Mouse (Mus musculus) hindbrain, embryonic 11.5 days (tissue): ENCODE results near the gene Gm28557. TPM values are rescaled to one million over a fixed set of nuclear protein-coding genes. Genes with fewer than 3 reads are reported as not detected.

Experiments used
- ATAC-seq: fragments of 200-750 bp; cut with Nextera tagmentation; 2 replicates; pipeline ENCODE4 v1.8.0; 2017; ENCODE audit warnings: mild to moderate bottlenecking, moderate TSS enrichment, moderate library complexity; ENCODE audit not compliant: low FRiP score
- DNase-seq: peaks from one replicate; pipeline ENCODE4 v3.0.0-alpha.2; 2015; ENCODE audit warnings: low spot score
- H3K27ac ChIP-seq: fragments of 300-500 bp; sonication (generic); 2 replicates; pipeline ENCODE4 v1.5.1; 2014; ENCODE audit warnings: mild to moderate bottlenecking, low read depth, low read length
- H3K27me3 ChIP-seq: fragments of 300-500 bp; sonication (generic); 2 replicates; pipeline ENCODE4 v1.6.1; 2014; ENCODE audit warnings: mild to moderate bottlenecking, low read length, moderate library complexity, mixed read lengths; ENCODE audit not compliant: control insufficient read depth, insufficient read depth
- H3K36me3 ChIP-seq: fragments of 300-500 bp; sonication (generic); 2 replicates; pipeline ENCODE4 v1.6.1; 2014; ENCODE audit warnings: mild to moderate bottlenecking, low read length, moderate library complexity, mixed read lengths; ENCODE audit not compliant: control insufficient read depth, insufficient read depth
- H3K4me1 ChIP-seq: fragments of 300-500 bp; sonication (generic); replicated peaks from 2 replicates; pipeline ENCODE4 v1.6.1; 2014; ENCODE audit warnings: low read length, mixed read lengths; ENCODE audit not compliant: control insufficient read depth, insufficient read depth
- H3K4me2 ChIP-seq: fragments of 300-500 bp; sonication (generic); replicated peaks from 2 replicates; pipeline ENCODE4 v1.6.1; 2014; ENCODE audit warnings: mild to moderate bottlenecking, low read depth, low read length
- H3K4me3 ChIP-seq: fragments of 300-500 bp; sonication (generic); 2 replicates; pipeline ENCODE4 v1.5.1; 2014; ENCODE audit warnings: low read depth, low read length
- H3K9ac ChIP-seq: fragments of 300-500 bp; sonication (generic); 2 replicates; pipeline ENCODE4 v1.6.1; 2014; ENCODE audit warnings: low read depth, low read length
- H3K9me3 ChIP-seq: fragments of 300-500 bp; sonication (generic); 2 replicates; pipeline ENCODE4 v1.6.1; 2016; ENCODE audit warnings: low read length; ENCODE audit not compliant: control insufficient read depth
- WGBS: fragments of 180-500 bp; shearing (Covaris S2); extraction: QIAGEN DNeasy Blood & Tissue Kit; methylation state at CpG from one replicate; pipeline ENCODE4 v1.1.7; 2014; 5-methylcytosine and 5-hydroxymethylcytosine counted together
- polyA plus RNA-seq: library from polyadenylated mRNA; unstranded; fragments of >200 nt; fragmentation: Nextera tagmentation; extraction: Ambion mirVana; gene quantifications from 2 replicates; pipeline ENCODE4 v1.2.1, GENCODE M21; 2014

Gene Gm28557
- polyA plus RNA-seq, 1 experiment from 2014 or later: 1.9 TPM

DNA sequence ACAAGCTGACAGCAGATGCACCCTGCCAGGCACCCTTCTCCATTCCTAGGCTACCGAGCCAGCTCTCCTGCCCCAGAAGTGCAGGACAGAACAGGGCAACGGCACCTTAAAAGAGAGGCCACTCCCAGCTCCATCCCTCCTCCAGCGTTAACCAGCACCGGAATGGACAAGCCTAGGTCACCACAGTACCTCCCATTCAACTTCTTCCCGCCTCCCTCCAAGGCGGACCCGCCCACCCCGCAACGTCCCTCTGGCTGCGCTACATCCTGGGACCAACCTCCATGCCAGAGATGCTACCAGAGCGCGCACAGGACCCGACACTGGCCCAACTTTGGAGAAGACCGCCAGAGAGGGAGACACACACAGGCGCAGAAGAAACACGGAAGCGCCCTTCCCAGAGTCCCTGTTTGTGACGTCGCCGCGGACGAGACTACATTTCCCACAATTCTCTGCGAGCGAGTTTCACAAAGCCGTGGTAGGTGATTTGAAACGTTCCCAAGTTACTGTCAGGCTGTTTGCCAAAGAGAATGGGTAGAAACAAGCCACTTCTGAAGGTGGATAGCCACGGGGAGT lies 47.5 kb downstream of the Gm28557 start, which contains the start of gene Zfp712:
Zfp712 (minus strand) TSS at position 385 of the 573 bp plus-strand sequence.
- ATAC-seq (peak; percentile 96), DNase-seq (peak; percentile 94)
- WGBS: under 1% methylated on average over 27 of the region's 27 CpGs
- Histone ChIP-seq H3K27me3 (no peaks in the 10 kb centered on the region), H3K27ac (peak within 1 kb of the TSS; percentile 58; the same call in 1 of the 2 replicates), H3K4me1 (no peaks in the 10 kb centered on the region), H3K9me3 (no peaks in the 10 kb centered on the region), H3K36me3 (no peaks in the 10 kb centered on the region), H3K4me2 (peak within 1 kb of the TSS; percentile 70), H3K4me3 (peak within 1 kb of the TSS; percentile 77), H3K9ac (peak within 1 kb of the TSS; percentile 78)

DNA sequence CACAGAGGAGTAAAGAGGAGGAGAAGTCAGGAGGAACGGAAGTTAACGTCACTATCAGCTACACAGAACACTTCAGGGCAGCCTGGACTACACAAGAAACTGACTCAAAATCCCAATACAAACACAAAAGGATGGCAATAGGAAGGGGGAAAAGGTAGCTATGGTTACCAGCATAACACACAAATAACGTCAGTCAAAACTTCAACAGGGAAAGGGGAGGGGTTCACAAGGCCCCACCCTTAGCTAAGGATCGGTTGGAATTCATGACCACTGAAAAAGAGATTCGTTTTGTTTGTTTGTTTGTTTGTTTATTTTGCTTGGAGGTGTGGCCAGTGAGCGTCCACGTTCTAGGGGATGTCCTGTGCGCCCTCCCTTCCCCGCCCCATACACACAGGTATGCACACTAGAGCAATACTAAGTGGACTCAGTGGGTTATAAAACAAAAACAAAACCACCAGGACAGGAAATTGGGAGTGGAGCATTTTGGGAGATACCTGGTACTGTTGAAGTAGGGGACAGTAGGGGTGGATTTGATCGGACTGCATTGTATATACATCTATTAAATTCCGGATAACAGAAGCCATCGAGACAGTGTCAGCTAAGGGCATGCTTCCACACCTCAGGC lies 48.1 kb downstream of the Gm28557 start:
- H3K36me3 ChIP-seq: no peaks in the 10 kb centered on the region
- ATAC-seq: peak; percentile 53
- H3K27ac ChIP-seq: peak overlapping the region; percentile 58; the same call in 1 of the 2 replicates
- 6% methylated on average over 12 of the region's 12 CpGs for WGBS
- peak overlapping the region; percentile 70 for H3K4me2 ChIP-seq
- H3K4me3 ChIP-seq: peak overlapping the region; percentile 77
- H3K9ac ChIP-seq: peak overlapping the region; percentile 78
- no peaks in the 10 kb centered on the region for H3K9me3 ChIP-seq
- H3K4me1 ChIP-seq: no peaks in the 10 kb centered on the region
- DNase-seq: no peak
- no peaks in the 10 kb centered on the region for H3K27me3 ChIP-seq

Other genes with a start within 250 kb of the Gm28557 start
- gene Gm10767, start 203.7 kb downstream of the Gm28557 start, polyA plus RNA-seq: 0.66 and 1.5 TPM in 2 replicates
- 5.8 TPM in 2 replicates for gene Zfp712, start 47.4 kb downstream of the Gm28557 start, polyA plus RNA-seq
- 9.2 and 9.6 TPM in 2 replicates for gene Zfp708, start 10.6 kb downstream of the Gm28557 start, polyA plus RNA-seq
- gene Rslcan18, start 7.7 kb upstream of the Gm28557 start, polyA plus RNA-seq: 0.14 and 0.26 TPM in 2 replicates
- gene Zfp759, start 13.1 kb upstream of the Gm28557 start, polyA plus RNA-seq: 1.7 and 3.3 TPM in 2 replicates
- 4.5 and 5.4 TPM in 2 replicates for gene Rsl1, start 64.6 kb upstream of the Gm28557 start, polyA plus RNA-seq
- 0.86 and 1.2 TPM in 2 replicates for gene Zfp455, start 85.9 kb upstream of the Gm28557 start, polyA plus RNA-seq
- 2.9 and 4.0 TPM in 2 replicates for gene Zfp458, start 169.9 kb upstream of the Gm28557 start, polyA plus RNA-seq
- gene Zfp457, start 197.9 kb upstream of the Gm28557 start, polyA plus RNA-seq: 0.43 and 0.56 TPM in 2 replicates
- gene Zfp595, start 224.0 kb upstream of the Gm28557 start, polyA plus RNA-seq: 1.6 and 1.7 TPM in 2 replicates